Mouse (Mus musculus): ENCODE results near the gene Tcf7l1.

Gene Tcf7l1

GRCm38 (mm10) chr6:72787322-72787947 is 1.6 kb downstream of the Tcf7l1 start:
- no peak for DNase-seq (ENCODE audit: low spot score)

DNA sequence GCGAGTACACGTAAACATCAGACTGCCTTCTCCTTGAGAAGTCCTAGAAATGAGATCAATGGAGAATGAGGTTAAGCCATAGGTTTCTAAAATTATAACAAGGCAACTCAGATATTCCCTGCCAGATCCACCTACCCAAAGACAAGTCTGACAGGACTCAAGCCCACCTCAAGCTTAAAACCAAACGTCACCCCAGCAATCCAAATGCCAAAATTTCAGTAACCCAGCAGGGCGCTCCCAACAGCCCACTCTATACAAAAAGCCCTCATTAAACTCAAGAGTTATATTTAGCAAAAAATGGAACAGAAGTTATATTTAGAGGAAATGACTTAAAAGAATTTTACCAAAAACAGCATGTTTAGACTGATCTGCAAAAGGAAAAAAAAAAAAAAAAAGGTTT is 5.3 kb downstream of the Tcf7l1 start:
- DNase-seq (ENCODE audit: low spot score) = no peak

DNA sequence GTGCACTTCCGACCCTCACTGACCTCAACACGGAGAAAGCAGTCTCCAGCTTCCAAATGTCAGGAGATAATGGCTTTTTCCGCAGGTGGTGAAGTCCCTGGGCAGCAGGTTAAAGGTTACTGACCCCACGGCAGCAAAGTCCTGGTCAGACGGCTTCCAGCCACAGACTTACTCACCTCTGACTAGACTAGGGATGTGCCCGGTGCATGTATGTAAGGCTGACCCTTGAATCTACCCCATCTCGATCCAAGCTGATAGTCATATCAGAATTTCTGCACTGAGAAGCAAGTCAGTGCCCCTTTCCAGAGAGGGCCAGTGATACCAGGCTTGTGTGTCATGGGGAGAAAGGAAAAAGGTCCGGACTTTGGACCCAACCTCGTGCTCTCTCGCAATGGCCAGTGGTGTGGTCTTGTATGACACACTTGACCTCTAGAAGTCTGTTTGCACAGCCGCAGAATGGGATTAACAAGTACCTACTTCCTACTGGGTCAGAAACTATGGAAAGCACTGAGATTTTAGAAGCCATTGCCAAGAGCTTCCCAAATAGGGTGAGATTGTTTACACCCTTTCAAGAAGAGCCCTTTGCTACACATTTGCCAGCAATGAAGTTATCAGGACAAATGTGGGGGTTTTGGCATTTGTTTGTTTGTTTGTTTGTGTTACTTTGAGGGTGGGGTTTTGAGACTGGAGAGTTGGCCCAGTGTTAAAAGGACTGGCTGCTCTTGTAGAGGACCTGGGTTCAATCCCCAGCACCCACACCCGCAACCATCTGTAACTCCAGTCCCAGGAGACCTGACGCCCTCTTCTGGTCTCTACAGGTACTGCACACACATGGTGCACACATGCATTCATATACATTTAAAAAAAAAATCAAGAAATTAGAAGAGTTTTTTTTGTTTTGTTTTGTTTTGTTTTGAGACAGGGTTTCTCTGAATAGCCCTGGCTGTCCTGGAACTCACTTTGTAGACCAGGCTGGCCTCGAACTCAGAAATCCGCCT is 10.0 kb downstream of the Tcf7l1 start:
- no peak for DNase-seq (ENCODE audit: low spot score)

- no peak for DNase-seq (ENCODE audit: low spot score)
These were observed 11.8 kb downstream of the Tcf7l1 start for GRCm38 (mm10) chr6:72777212-72777611.

DNA sequence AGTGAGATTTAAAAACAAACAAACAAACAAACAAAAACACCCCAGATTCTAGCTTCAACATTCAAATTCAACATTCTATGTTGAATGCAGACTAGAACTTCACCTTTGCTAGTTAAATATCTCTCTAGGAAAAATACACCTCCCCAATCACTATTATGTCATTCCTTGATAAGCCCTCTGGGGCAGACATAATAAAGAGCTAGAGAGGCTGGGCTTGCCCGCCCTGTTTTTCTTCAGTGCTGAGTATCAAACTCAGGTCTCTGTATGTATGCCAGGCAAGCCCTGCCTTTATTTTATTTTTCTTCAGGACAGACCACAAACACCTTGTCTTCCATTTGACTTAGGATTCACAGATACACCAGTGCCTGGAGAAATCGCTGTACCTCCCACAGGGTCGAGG is 14.8 kb downstream of the Tcf7l1 start:
- DNase-seq (ENCODE audit: low spot score) = no peak

DNA sequence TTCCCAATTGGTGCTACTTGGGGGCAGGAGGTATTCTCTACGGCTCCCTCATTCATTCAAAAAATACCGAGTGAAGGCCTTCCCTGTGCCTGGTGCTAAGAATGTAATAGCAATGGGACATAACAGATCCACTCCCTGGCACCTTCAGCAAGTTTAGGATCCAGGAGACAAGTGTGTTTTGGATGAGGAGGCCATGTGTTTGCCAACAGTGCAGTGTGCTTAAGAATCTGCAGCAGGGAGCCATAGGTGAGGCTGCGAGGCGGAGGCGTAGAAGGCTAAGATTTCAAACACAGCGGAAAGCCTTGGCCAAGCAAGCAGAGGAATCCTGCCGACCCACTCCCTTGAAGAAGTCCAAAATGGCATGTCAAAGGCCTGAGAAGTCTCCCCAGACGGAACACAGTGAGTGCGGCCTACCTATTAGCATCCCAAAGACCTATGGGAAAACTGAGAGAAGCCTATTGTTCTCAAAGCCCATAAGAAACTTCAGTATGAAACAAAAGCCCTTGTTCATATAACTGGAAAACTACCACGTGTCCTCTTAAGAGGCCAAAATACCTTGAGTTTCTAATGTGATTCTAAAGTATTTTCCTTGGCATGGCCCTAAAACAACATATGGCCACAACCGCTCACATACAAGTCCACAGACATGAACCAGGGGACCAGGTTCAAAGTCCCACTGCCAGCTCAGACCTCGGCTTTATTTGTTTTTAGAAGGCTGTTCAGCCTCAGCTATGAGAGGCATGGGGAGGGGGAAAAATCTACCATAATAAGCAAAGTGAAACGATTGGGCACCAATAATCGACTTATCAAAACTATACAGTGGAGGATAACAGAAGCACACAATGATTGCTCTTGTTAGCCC is 18.9 kb downstream of the Tcf7l1 start:
- no peak for DNase-seq (ENCODE audit: low spot score)

- DNase-seq (ENCODE audit: low spot score) = no peak
These were observed 19.7 kb downstream of the Tcf7l1 start for GRCm38 (mm10) chr6:72769343-72769742.

DNA sequence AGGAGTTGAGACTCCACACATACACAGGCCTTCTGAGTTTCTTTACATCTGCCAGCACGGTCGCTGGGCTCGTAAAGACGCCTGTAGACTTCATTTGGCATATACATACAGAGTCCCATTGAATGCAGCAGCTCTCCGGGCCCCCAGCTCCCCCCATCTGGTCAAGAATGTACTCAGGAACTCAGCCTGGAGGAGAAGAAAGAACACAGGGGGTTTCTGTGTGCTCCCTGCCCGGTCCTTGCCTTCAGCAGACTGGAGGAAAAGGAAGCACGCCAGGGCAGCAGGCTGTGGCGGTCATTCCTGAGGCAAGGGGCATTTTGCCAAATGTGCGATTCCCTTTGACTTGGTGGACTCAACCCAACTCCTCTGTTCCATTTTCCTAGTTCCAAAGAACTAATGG is 20.2 kb downstream of the Tcf7l1 start:
- DNase-seq (ENCODE audit: low spot score) = no peak

GRCm38 (mm10) chr6:72768097-72768496 is 21.0 kb downstream of the Tcf7l1 start:
- no peak for DNase-seq (ENCODE audit: low spot score)

- no peak for DNase-seq (ENCODE audit: low spot score)
These were observed 25.4 kb downstream of the Tcf7l1 start for GRCm38 (mm10) chr6:72763616-72764015.

DNA sequence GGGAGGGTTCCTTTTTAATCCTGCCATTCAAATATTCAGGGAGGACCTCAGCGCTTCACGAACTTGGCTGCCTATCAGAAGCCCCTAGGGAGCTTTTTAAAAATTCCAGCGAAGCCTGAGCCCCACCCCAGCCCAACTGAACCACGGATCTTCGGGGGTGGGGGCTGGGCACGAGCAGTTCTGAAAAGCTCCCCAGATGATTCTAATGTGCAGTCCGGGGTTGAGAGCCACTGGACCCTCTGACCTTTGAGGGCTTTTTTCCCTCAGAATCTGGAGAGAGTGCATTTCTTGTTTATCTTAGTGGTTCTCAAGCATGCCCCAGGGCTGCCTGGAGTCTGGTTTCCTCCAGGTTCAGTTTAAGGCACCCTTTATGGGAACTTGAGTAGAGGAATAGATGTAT is 27.4 kb downstream of the Tcf7l1 start:
- DNase-seq (ENCODE audit: low spot score) = no peak

- no peak for DNase-seq (ENCODE audit: low spot score)
These were observed 30.6 kb downstream of the Tcf7l1 start for GRCm38 (mm10) chr6:72758239-72759017.

DNA sequence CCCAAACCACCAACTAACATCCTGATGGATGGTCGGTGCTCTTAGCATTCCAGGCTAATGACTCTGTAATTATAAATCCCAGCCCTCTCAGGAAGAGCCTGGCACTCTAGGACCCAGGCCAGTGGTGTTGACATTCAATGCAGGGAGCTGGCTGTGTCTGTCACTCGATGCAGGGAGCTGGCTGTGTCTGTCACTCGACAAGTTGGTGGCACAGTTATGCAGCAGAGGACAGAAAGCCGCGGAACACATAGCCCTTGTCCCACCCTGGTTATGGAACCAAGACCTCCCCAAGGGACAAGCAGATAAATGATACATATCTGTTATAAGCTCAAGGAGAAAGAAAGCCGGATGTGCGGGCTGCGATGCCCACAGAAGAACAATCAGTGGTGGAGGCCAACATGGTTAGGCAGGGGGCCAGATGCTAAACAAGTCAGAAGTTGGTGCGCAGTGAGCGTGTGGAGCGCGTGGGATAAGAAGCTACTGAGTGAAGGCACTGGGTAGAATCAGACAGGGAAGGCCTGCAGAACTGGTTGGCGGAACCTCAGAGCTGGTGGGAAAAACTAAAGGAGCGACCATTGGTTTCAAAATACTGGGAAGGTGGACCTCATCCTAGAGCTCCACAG is 33.7 kb downstream of the Tcf7l1 start:
- no peak for DNase-seq (ENCODE audit: low spot score)

DNA sequence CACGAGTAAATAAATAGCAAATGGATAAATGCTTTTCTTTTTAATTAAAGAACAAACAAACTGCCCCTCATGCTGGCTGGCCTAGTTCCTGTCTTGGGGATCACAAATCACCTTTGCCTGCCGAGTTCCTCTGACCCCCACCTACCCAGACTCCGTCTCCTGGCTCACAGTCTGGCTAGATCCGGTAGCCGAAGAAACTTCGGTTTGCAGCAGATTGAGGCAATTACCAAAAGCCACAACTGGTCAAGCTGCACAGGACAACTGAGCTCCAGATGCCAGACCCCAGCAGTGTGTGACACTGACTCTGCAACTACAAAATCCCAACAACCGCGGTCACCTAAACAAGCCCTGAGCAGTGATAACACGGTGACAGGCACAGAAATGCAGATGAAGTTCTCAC is 34.8 kb downstream of the Tcf7l1 start:
- DNase-seq (ENCODE audit: low spot score) = no peak

- DNase-seq (ENCODE audit: low spot score) = no peak
These were observed 35.3 kb downstream of the Tcf7l1 start for GRCm38 (mm10) chr6:72753782-72754181.

- no peak for DNase-seq (ENCODE audit: low spot score)
These were observed 36.2 kb downstream of the Tcf7l1 start for GRCm38 (mm10) chr6:72752824-72753223.

GRCm38 (mm10) chr6:72751210-72751609 is 37.8 kb downstream of the Tcf7l1 start:
- no peak for DNase-seq (ENCODE audit: low spot score)

DNA sequence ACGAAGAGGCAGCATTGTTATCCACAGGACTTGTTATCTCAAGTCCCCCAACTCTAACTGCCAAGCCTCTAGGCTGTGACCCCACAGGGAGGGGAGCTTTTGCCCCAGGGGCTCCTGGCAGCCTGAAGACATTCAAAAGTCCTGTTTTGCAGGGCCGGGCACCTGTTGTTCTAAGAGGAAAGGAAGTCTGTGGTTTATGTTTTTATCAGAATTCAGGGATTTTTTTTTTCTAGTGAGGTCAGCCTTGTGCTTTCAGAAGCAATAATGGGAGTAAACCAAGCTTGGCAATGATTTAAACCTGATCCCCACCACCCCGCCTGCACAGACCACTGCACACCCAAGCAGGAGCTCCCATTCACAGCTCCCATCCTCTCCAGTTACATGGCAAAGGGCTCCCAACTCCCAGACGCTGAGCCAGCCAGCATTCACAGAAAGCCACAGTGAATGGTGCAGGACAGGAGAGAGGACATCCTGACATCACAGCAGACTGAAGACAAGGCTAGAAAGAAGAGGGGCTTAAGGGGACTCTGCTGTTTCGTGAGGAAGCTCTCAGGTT is 40.1 kb downstream of the Tcf7l1 start:
- DNase-seq (ENCODE audit: low spot score) = no peak

- DNase-seq (ENCODE audit: low spot score) = no peak
These were observed 40.6 kb downstream of the Tcf7l1 start for GRCm38 (mm10) chr6:72748421-72748820.

GRCm38 (mm10) chr6:72747814-72748213 is 41.2 kb downstream of the Tcf7l1 start:
- DNase-seq (ENCODE audit: low spot score) = no peak

- DNase-seq (ENCODE audit: low spot score) = no peak
These were observed 41.9 kb downstream of the Tcf7l1 start for GRCm38 (mm10) chr6:72747156-72747555.

Measured in MN1 (cell line).